Mouse (Mus musculus): Measurements from ENCODE around the gene Gtf2a1. TPM values are rescaled to one million over a fixed set of nuclear protein-coding genes. Genes with fewer than 3 reads are reported as not detected.
"Not testable (repeated sequence)": the region's sequence is repeated elsewhere in the genome, so short reads cannot be mapped to it uniquely, and the experiment has no call there.

The Gtf2a1 gene
- polyA plus RNA-seq, 1 experiment from 2014 or later: 62.4 TPM

DNA sequence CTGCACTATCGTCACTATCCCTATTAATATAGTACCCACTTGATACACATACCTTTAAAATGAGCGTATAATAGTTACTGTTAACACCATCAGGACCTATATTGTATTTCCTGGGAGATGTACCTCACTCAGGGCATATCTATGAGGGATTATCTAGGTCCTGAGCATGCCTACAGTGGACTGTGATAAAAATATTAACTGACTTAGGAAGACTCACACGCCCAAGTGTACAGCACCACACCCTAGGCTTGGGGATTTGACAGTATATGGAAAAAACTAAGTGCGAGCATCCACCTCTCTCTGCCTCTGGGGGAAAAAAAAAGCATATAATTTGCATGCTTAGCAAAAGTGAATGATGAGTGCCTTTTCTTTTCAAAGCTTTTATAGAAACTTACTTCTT lies 23.1 kb downstream of the Gtf2a1 start:
- Histone ChIP-seq H3K9me3 (replicated peaks) (no peaks in the 10 kb centered on the region), H3K27ac (no peak overlapping the region), H3K4me3 (no peak overlapping the region), H3K36me3 (peaks cover 98% of the 10 kb centered on the region), H3K4me1 (no peaks in the 10 kb centered on the region), H3K27me3 (ENCODE audit: low read depth, poor library complexity, severe bottlenecking) (no peaks in the 10 kb centered on the region)
- DNase-seq (ENCODE audit: low spot score): no peak
- WGBS: 94% methylated on average over 4 of the region's 4 CpGs

DNA sequence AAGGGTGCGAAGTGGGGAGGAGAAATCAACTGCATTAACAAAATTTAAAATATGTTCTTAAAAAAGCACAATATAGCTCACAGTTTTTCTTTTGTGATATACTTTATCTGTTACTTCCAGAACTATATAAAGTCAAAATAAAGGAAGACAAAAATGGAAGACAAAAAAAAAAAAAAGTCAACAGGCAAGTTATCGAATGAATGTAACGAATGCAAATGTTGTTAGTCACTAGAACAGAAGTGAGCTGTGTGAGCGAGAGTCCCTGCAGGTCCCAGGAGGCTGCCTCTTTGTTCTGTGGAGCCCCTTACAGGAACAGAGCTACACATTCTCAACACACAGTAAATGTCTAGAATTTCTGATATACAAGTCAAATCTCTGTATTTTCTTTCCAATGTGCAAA lies 32.1 kb downstream of the Gtf2a1 start:
- not testable (repeated sequence) for DNase-seq (ENCODE audit: low spot score); H3K9me3 ChIP-seq (replicated peaks); H3K27ac ChIP-seq; H3K4me3 ChIP-seq; H3K27me3 ChIP-seq (ENCODE audit: low read depth, poor library complexity, severe bottlenecking); H3K4me1 ChIP-seq
- WGBS: 97% methylated on average over 4 of the region's 4 CpGs
- peaks cover 59% of the 10 kb centered on the region for H3K36me3 ChIP-seq

DNA sequence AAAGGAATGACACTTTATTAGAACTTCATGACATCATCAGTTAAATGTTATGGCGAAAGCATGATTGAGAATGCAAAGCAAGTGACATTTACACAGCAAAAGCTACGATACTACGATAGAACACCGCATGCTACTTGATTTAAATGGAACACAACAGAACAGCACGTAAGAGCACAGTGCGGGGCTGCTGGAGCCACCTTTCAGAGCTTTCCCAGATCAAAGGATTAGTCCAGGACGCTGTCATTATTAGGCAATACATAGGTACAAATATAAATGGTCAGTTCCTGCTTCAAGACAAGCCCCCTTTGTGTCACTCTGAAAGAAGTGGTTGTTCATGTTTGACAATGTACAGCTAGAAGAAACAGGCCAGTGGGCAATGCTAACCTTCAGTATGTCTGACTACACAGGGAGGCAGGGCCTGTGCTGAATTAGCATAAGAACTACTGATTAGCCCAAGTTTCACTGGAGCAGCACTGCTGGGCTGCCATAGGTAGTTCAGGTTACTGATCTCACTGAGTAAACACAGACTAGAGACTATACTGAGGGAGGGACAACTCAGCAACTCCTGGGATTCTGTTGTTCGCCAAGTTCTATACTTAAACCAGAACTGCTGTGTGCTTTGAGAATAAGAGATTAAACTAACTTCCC lies 32.8 kb downstream of the Gtf2a1 start:
- H3K4me3 ChIP-seq; H3K27me3 ChIP-seq (ENCODE audit: low read depth, poor library complexity, severe bottlenecking); H3K27ac ChIP-seq; H3K9me3 ChIP-seq (replicated peaks); H3K4me1 ChIP-seq; DNase-seq (ENCODE audit: low spot score): not testable (repeated sequence)
- H3K36me3 ChIP-seq: peaks cover 52% of the 10 kb centered on the region
- 94% methylated on average over 8 of the region's 8 CpGs for WGBS

- no peak for DNase-seq (ENCODE audit: low spot score)
Measured at GRCm38 (mm10) chr12:91551773-91552526, 38.3 kb downstream of the Gtf2a1 start.

DNA sequence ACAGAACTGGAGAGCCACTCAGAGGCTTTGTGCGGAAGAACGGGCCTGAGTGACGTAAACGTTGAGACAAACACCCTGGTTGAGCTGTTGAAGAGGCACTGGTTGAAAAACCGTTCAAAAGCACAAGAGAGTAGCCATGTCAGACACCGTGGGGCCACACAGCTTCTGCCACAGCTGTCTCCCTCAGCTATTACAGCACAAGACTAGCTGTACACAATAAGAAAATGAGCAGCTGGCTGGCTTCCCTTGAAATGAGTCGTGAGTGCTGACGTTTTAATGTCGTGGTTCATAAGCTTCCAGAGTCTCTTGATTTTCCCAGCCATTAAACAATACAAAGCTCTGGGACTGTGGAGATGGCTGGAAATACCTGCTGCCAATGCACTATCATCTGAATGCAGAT lies 40.8 kb downstream of the Gtf2a1 start:
- no peaks in the 10 kb centered on the region for H3K9me3 ChIP-seq (replicated peaks)
- H3K36me3 ChIP-seq: peaks cover 7% of the 10 kb centered on the region
- H3K4me1 ChIP-seq: no peaks in the 10 kb centered on the region
- no peak for DNase-seq (ENCODE audit: low spot score)
- H3K4me3 ChIP-seq: no peak overlapping the region
- 87% methylated on average over 9 of the region's 9 CpGs for WGBS
- H3K27me3 ChIP-seq (ENCODE audit: low read depth, poor library complexity, severe bottlenecking): no peaks in the 10 kb centered on the region
- no peak overlapping the region for H3K27ac ChIP-seq

More at GRCm38 (mm10) chr12:91551773-91552526, 38.3 kb downstream of the Gtf2a1 start:
- Histone ChIP-seq H3K27me3 (ENCODE audit: low read depth, poor library complexity, severe bottlenecking) (no peaks in the 10 kb centered on the region), H3K4me1 (no peaks in the 10 kb centered on the region), H3K9me3 (replicated peaks) (no peaks in the 10 kb centered on the region), H3K36me3 (peaks cover 17% of the 10 kb centered on the region), H3K4me3 (no peak overlapping the region), H3K27ac (no peak overlapping the region)
- WGBS: 93% methylated on average over 19 of the region's 19 CpGs

DNA sequence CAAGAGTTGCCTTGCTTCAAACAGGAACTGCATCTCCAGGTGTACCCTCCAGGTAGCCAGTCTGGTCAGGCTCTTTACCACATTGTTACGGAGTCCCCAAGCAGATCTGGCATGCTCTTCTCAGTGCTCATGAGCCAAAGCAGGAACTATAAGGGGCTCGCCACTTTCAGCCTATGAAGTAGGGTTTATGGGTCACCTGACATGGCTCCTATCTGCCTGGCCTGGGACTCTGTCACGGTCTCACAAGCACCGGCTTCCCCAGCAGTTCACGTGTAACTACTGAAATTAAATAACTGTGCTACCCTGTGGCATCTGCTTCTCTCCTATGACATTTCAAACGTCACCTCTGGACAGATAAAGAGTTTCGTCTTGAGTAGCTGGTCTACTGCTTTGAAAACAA lies 50.1 kb downstream of the Gtf2a1 start:
- Histone ChIP-seq H3K9me3 (replicated peaks) (no peaks in the 10 kb centered on the region), H3K36me3 (no peaks in the 10 kb centered on the region), H3K4me3 (no peak overlapping the region), H3K4me1 (no peaks in the 10 kb centered on the region), H3K27ac (no peak overlapping the region), H3K27me3 (ENCODE audit: low read depth, poor library complexity, severe bottlenecking) (no peaks in the 10 kb centered on the region)
- 94% methylated on average over 7 of the region's 7 CpGs for WGBS
- DNase-seq (ENCODE audit: low spot score): no peak

GRCm38 (mm10) chr12:91534514-91534913 lies 55.8 kb downstream of the Gtf2a1 start:
- Histone ChIP-seq H3K27ac (no peak overlapping the region), H3K27me3 (ENCODE audit: low read depth, poor library complexity, severe bottlenecking) (no peaks in the 10 kb centered on the region), H3K36me3 (no peaks in the 10 kb centered on the region), H3K4me1 (no peaks in the 10 kb centered on the region), H3K4me3 (no peak overlapping the region), H3K9me3 (replicated peaks) (no peaks in the 10 kb centered on the region)
- no peak for DNase-seq (ENCODE audit: low spot score)
- 78% methylated on average over 6 of the region's 6 CpGs for WGBS

GRCm38 (mm10) chr12:91523626-91524025 lies 66.7 kb downstream of the Gtf2a1 start:
- Histone ChIP-seq H3K4me3 (no peak overlapping the region), H3K36me3 (no peaks in the 10 kb centered on the region), H3K27me3 (ENCODE audit: low read depth, poor library complexity, severe bottlenecking) (no peaks in the 10 kb centered on the region), H3K4me1 (no peaks in the 10 kb centered on the region), H3K27ac (no peak overlapping the region), H3K9me3 (replicated peaks) (no peaks in the 10 kb centered on the region)
- 71% methylated on average over 3 of the region's 3 CpGs for WGBS
- no peak for DNase-seq (ENCODE audit: low spot score)

- H3K27me3 ChIP-seq (ENCODE audit: low read depth, poor library complexity, severe bottlenecking): no peaks in the 10 kb centered on the region
- 23% methylated on average over 3 of the region's 3 CpGs for WGBS
- no peak for DNase-seq (ENCODE audit: low spot score)
- no peak overlapping the region for H3K4me3 ChIP-seq
- no peaks in the 10 kb centered on the region for H3K36me3 ChIP-seq
- no peak overlapping the region for H3K27ac ChIP-seq
- H3K9me3 ChIP-seq (replicated peaks): no peaks in the 10 kb centered on the region
- H3K4me1 ChIP-seq: peaks cover 25% of the 10 kb centered on the region
Measured at GRCm38 (mm10) chr12:91517808-91518207, 72.5 kb downstream of the Gtf2a1 start.

DNA sequence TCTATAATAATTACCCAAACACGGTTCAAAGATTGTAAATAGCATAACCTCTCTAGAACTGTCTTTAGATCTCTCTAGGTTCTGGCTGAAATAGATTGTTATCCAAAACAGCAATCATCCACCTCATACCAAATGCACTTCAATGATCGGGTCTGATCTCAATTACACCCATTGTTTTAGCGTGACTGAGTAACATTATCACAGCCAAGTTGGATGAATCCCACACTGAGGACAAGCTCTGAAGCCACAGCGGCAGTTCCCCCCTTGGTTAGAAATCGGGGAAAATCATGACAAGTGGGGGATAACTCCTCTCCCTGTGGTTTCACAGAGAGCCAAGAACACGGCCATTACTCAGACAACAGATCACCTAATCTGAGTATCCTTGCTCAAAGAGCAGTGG lies 76.3 kb downstream of the Gtf2a1 start:
- DNase-seq (ENCODE audit: low spot score): no peak
- no peak overlapping the region for H3K27ac ChIP-seq
- H3K27me3 ChIP-seq (ENCODE audit: low read depth, poor library complexity, severe bottlenecking): no peaks in the 10 kb centered on the region
- no peaks in the 10 kb centered on the region for H3K9me3 ChIP-seq (replicated peaks)
- 84% methylated on average over 6 of the region's 6 CpGs for WGBS
- no peaks in the 10 kb centered on the region for H3K36me3 ChIP-seq
- no peak overlapping the region for H3K4me3 ChIP-seq
- peaks cover 25% of the 10 kb centered on the region for H3K4me1 ChIP-seq

DNA sequence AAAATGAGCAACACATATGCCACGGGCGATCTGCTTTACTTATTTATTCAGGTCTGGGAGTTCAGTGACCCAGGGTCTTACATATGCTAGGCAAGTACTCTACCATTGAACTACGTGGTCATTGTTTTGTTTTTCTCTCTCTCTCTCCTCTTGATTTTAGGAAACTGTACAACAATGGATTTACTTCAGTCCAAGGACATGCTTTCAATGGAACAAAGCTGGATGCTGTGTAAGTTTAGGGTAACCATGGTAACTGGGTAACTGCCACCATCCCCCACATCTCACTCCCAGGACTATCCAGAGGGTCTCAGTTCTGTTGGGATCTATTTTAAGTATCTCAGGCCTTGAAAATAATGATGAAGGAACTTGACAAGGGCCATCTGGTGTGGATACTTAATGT lies 78.5 kb downstream of the Gtf2a1 start:
- no peak overlapping the region for H3K4me3 ChIP-seq
- H3K36me3 ChIP-seq: no peaks in the 10 kb centered on the region
- 86% methylated on average over 3 of the region's 3 CpGs for WGBS
- no peak overlapping the region for H3K27ac ChIP-seq
- H3K27me3 ChIP-seq (ENCODE audit: low read depth, poor library complexity, severe bottlenecking): no peaks in the 10 kb centered on the region
- H3K9me3 ChIP-seq (replicated peaks): no peaks in the 10 kb centered on the region
- H3K4me1 ChIP-seq: peaks cover 9% of the 10 kb centered on the region
- DNase-seq (ENCODE audit: low spot score): no peak
